Mouse (Mus musculus): ENCODE measurements around the gene Atp6v1f. TPM values are rescaled to one million over a fixed set of nuclear protein-coding genes. Genes with fewer than 3 reads are reported as not detected.

Gene Atp6v1f
- total RNA-seq, 1 experiment from 2014 or later: 182 TPM

DNA sequence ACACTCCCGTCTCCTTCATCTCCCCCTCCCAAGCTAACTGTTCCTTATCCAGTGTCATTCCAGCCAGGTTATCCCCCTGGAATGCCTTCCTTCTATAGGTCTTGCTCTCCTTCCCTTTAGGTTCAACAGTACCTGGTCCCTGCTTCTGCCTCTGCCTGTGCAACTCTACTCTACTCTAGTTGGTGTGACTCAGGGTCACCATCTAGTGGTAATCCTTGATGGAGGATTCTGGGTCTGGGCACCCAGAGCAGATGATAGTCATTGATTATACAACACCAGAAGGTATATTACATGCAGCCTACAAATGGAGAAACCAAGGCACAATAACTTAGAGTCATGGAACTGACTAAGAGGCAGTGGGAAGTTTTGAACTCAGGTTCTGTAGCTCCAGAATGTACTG is 34.1 kb downstream of the Atp6v1f start:
- 0 out of 4 replicates have a peak, but pooled peaks of 1 of the 2 experiments have one; percentile 32 for ATAC-seq (replicated peaks in 1 of 2; ENCODE audit: insufficient read depth in 1 of 2, low FRiP score in 2 of 2, low TSS enrichment in 1 of 2, low read depth in 1 of 2, poor library complexity in 2 of 2, severe bottlenecking in 2 of 2)

DNA sequence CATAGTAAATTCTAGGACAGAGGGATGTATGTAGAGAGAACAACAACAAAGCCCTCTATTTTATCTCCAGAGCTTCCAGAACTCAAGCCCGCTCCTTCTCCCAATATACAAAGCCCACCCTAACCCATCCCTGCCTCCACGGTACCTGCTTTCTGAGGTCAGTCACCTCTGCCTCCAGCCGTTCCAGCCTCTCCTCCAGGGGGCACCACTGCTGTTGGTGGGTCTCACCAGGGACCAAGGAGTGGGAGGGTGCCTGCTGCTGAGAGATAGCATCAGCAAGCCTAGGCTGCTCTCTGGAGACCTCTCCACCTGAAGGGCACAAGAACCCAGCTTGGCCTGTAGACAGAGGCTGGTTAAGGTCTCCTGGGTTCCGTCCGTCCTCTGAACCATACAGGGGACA is 38.0 kb downstream of the Atp6v1f start:
- no peak for ATAC-seq (replicated peaks in 1 of 2; ENCODE audit: insufficient read depth in 1 of 2, low FRiP score in 2 of 2, low TSS enrichment in 1 of 2, low read depth in 1 of 2, poor library complexity in 2 of 2, severe bottlenecking in 2 of 2)

DNA sequence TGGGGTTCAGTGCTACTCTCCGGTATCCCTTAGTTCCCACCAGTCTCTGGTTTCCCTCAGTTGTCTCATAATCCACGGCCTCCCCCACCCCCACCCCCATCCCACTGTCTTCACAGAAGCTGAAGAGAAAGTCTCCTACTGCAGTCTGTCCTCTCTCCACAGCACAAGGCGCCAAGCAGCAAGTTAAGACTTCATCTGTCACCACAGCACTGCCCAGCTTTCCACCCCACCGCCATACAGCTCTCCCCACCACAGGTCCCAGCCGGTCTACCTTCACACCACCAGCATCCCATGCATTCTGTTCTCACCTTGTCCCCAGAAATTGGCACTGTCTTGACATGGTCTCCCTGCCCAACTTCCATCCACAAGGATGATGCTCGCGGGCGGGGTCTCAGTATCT is 39.3 kb downstream of the Atp6v1f start:
- no peak for ATAC-seq (replicated peaks in 1 of 2; ENCODE audit: insufficient read depth in 1 of 2, low FRiP score in 2 of 2, low TSS enrichment in 1 of 2, low read depth in 1 of 2, poor library complexity in 2 of 2, severe bottlenecking in 2 of 2)

DNA sequence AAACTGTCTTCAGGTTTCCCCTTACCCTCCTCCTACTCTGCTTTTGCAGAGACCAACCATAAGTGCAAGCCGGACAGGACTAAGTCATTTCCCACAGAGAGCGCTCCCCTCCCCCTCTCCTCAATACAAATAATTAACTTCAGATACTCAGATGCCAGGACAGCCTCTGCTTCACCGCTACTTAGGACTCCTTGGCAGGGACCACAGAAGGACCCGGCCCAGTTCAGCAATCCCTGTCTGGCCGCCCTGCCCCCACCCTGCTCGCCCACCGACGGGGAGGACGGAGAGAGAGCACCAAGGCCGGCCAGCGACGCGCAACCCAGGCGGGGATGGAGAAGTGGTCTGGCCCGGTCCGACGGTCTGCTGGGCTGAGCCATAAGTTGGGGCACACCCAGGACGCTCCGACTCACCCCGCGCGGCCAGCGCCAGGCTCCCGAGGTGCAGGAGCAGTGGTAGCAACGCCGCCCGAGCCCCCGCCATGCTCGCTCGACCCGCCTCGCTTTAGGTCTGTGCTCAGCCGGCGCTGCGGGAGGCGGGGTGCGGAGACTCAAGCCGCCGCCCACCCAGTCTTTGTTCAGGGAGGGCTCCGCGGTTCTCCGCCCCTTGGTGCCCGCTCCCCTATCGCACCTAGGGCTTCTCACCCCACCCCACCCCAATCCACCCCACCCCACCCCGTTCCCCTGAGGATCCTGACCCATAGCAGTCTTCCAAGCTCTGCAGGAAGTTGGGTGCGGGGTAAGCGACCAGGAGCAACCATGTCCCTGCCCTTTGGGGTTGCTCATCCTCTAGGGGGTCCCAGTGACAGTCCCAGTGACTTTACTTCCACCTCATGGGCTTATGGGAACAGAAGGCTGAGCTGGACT is 40.2 kb downstream of the Atp6v1f start, which contains the start of gene Kcp:
Gene Kcp (minus strand): TSS at position 506 of the 863 bp plus-strand sequence.
- peak in 1 of 2 experiments; percentile 43; a peak in 1 of 4 replicates for ATAC-seq (replicated peaks in 1 of 2; ENCODE audit: insufficient read depth in 1 of 2, low FRiP score in 2 of 2, low TSS enrichment in 1 of 2, low read depth in 1 of 2, poor library complexity in 2 of 2, severe bottlenecking in 2 of 2)

DNA sequence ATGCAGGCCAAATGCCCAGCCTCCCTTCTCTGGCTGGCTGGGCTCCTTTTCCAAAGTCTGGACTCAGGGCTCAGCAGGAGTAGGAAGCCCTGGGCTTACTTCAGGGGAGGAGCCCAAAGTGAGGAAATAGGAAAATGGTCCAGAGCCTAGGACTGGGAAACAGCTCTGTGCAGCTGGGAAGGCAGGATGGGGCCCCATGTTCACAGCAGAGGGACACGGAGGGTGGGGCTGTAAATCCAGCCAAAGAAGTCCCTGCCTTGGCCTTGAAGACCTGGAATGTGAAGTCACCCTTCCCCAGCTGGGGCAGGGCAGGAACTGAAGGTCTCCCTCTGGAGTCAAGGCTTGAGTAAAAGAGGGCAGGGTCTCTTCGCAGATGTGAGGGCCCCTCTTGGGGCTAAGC is 41.6 kb downstream of the Atp6v1f start:
- no peak for ATAC-seq (replicated peaks in 1 of 2; ENCODE audit: insufficient read depth in 1 of 2, low FRiP score in 2 of 2, low TSS enrichment in 1 of 2, low read depth in 1 of 2, poor library complexity in 2 of 2, severe bottlenecking in 2 of 2)

DNA sequence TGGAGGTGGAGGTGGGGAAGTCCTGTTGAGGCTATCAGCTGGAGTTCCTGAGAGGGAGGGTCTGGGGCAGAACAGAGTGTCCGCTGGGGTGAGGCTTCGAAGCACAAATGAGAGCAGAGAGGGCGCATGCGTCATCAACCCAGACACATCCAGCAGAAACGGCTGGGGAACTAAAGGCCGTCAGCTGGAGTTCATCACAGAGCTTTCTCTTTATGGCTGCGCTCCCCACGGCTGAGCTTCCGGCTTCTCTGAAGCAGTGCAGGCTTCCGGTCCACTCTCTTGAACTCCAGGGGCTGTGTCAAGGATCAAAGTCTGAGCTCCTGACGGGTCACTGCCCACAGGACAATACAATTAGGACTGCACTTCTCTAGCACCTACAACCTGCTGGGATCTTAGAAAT is 45.8 kb downstream of the Atp6v1f start:
- ATAC-seq (replicated peaks in 1 of 2; ENCODE audit: insufficient read depth in 1 of 2, low FRiP score in 2 of 2, low TSS enrichment in 1 of 2, low read depth in 1 of 2, poor library complexity in 2 of 2, severe bottlenecking in 2 of 2): peak; percentile 63 to 80

DNA sequence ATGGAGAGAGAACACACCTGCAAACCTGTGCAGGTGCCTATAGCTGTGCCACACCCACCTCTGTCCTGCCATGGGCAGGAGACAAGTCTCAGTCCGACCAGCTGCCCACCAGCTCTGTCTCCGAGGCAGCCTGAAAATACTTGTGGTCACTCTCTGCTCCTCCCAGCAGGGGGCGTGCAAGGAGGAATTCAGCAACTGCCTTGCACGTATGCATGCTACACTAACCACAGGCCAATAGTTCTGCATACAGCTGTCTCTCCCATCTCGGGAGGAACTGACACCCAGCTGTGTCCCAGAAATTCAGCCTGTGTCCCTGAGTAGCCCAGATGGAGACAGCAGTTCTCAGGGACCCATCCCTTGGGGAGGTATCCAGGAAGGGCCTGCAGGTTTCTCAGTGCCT is 49.6 kb downstream of the Atp6v1f start:
- peak; percentile 86 to 87 for ATAC-seq (replicated peaks in 1 of 2; ENCODE audit: insufficient read depth in 1 of 2, low FRiP score in 2 of 2, low TSS enrichment in 1 of 2, low read depth in 1 of 2, poor library complexity in 2 of 2, severe bottlenecking in 2 of 2)

Other genes starting within 250 kb of the Atp6v1f start
- 26.3 and 27.7 TPM in 2 replicates for gene Hilpda, start 195.2 kb upstream of the Atp6v1f start, total RNA-seq (2017)
- 1.6 TPM in 1 of 2 replicates, not detected in the other for gene Fam71f2, start 188.1 kb upstream of the Atp6v1f start, total RNA-seq (2017)
- not detected in 2 replicates for gene Fam71f1, start 148.6 kb upstream of the Atp6v1f start, total RNA-seq (2017)
- gene Calu, start 119.6 kb upstream of the Atp6v1f start, total RNA-seq (2017): 162 and 228 TPM in 2 replicates
- not detected in 2 replicates for gene Opn1sw, start 79.2 kb upstream of the Atp6v1f start, total RNA-seq (2017)
- gene Ccdc136, start 71.4 kb upstream of the Atp6v1f start, total RNA-seq (2017): 0.40 and 0.44 TPM in 2 replicates
- gene Flnc, start 34.5 kb upstream of the Atp6v1f start, total RNA-seq (2017): not detected in 2 replicates
- 3.4 TPM in 1 of 2 replicates, not detected in the other for gene Atp6v1fnb, start 3.7 kb downstream of the Atp6v1f start, total RNA-seq (2017)
- gene Kcp, start 40.2 kb downstream of the Atp6v1f start, total RNA-seq (2017): not detected in 2 replicates
- 19.3 and 23.7 TPM in 2 replicates for gene Irf5, start 58.9 kb downstream of the Atp6v1f start, total RNA-seq (2017)
- 76.4 and 89.6 TPM in 2 replicates for gene Tnpo3, start 142.2 kb downstream of the Atp6v1f start, total RNA-seq (2017)
- 4.7 and 6.5 TPM in 2 replicates for gene Tspan33, start 226.5 kb downstream of the Atp6v1f start, total RNA-seq (2017)